Mouse (Mus musculus): ENCODE data around the gene Kctd2. TPM values are rescaled to one million over a fixed set of nuclear protein-coding genes. Genes with fewer than 3 reads are reported as not detected.
"Not testable (repeated sequence)": the region's sequence is repeated elsewhere in the genome, so short reads cannot be mapped to it uniquely, and the experiment has no call there.

Kctd2 gene
- polyA plus RNA-seq, 1 experiment from 2014 or later: 9.6 TPM

- Histone ChIP-seq H3K27ac (no peak overlapping the region), H3K4me1 (peaks cover 6% of the 10 kb centered on the region)
- WGBS: 68% methylated on average over 5 of the region's 5 CpGs
Measured at GRCm38 (mm10) chr11:115461846-115462242, 41.9 kb downstream of the Kctd2 start.

GRCm38 (mm10) chr11:115462243-115462891 is 42.4 kb downstream of the Kctd2 start, which contains the start of gene Slc16a5:
Slc16a5 (plus strand) TSS chr11:115462474.
- H3K4me2 ChIP-seq: no peak within 1 kb of the TSS
- no peaks in the 10 kb centered on the region for H3K9me3 ChIP-seq
- no peak within 1 kb of the TSS for H3K27ac ChIP-seq
- no peaks in the 10 kb centered on the region for H3K36me3 ChIP-seq
- no peaks in the 10 kb centered on the region for H3K27me3 ChIP-seq
- H3K4me3 ChIP-seq: no peak within 1 kb of the TSS
- H3K4me1 ChIP-seq: peaks cover 8% of the 10 kb centered on the region
- ATAC-seq (ENCODE audit: insufficient number of reproducible peaks, insufficient read depth, low FRiP score, low TSS enrichment, low read depth): no peak
- WGBS: 72% methylated on average over 16 of the region's 16 CpGs
- H3K9ac ChIP-seq: no peak within 1 kb of the TSS; the same call in 1 of the 2 replicates

More at GRCm38 (mm10) chr11:115461846-115462242, 41.9 kb downstream of the Kctd2 start:
- no peak overlapping the region for H3K4me2 ChIP-seq
- H3K27me3 ChIP-seq: no peaks in the 10 kb centered on the region
- no peak overlapping the region for H3K9ac ChIP-seq
- no peaks in the 10 kb centered on the region for H3K36me3 ChIP-seq
- H3K9me3 ChIP-seq: no peaks in the 10 kb centered on the region
- H3K4me3 ChIP-seq: no peak overlapping the region
- ATAC-seq (ENCODE audit: insufficient number of reproducible peaks, insufficient read depth, low FRiP score, low TSS enrichment, low read depth): no peak

- Histone ChIP-seq H3K27me3 (no peaks in the 10 kb centered on the region), H3K9ac (no peak overlapping the region), H3K9me3 (no peaks in the 10 kb centered on the region), H3K36me3 (no peaks in the 10 kb centered on the region), H3K27ac (no peak overlapping the region), H3K4me2 (no peak overlapping the region), H3K4me1 (peaks cover 9% of the 10 kb centered on the region), H3K4me3 (no peak overlapping the region)
- no peak for ATAC-seq (ENCODE audit: insufficient number of reproducible peaks, insufficient read depth, low FRiP score, low TSS enrichment, low read depth)
- WGBS: 72% methylated on average over 11 of the region's 11 CpGs
Measured at GRCm38 (mm10) chr11:115463397-115463796, 43.5 kb downstream of the Kctd2 start.

- no peak for ATAC-seq (ENCODE audit: insufficient number of reproducible peaks, insufficient read depth, low FRiP score, low TSS enrichment, low read depth)
- no peaks in the 10 kb centered on the region for H3K27me3 ChIP-seq
- H3K4me1 ChIP-seq: peaks cover 9% of the 10 kb centered on the region
- no peak overlapping the region for H3K4me2 ChIP-seq
- H3K4me3 ChIP-seq: no peak overlapping the region
- H3K9ac ChIP-seq: no peak overlapping the region
- no peak overlapping the region for H3K27ac ChIP-seq
- WGBS: 85% methylated on average over 8 of the region's 8 CpGs
- no peaks in the 10 kb centered on the region for H3K36me3 ChIP-seq
- no peaks in the 10 kb centered on the region for H3K9me3 ChIP-seq
Measured at GRCm38 (mm10) chr11:115464851-115465250, 44.9 kb downstream of the Kctd2 start.

GRCm38 (mm10) chr11:115467217-115467618 is 47.3 kb downstream of the Kctd2 start:
- WGBS: 14% methylated on average over 4 of the region's 4 CpGs
- Histone ChIP-seq H3K36me3 (no peaks in the 10 kb centered on the region), H3K4me1 (peaks cover 9% of the 10 kb centered on the region), H3K27me3 (no peaks in the 10 kb centered on the region), H3K27ac (peak overlapping the region; percentile 39; the same call in 1 of the 2 replicates), H3K9me3 (no peaks in the 10 kb centered on the region), H3K4me2 (no peak overlapping the region), H3K4me3 (no peak overlapping the region), H3K9ac (peak overlapping the region; percentile 54; the same call in 1 of the 2 replicates)
- ATAC-seq (ENCODE audit: insufficient number of reproducible peaks, insufficient read depth, low FRiP score, low TSS enrichment, low read depth): no peak

- Histone ChIP-seq H3K4me3 (no peak overlapping the region), H3K4me1 (peaks cover 32% of the 10 kb centered on the region), H3K9ac (no peak overlapping the region), H3K9me3 (no peaks in the 10 kb centered on the region), H3K27ac (no peak overlapping the region), H3K27me3 (no peaks in the 10 kb centered on the region), H3K36me3 (no peaks in the 10 kb centered on the region), H3K4me2 (no peak overlapping the region)
- ATAC-seq (ENCODE audit: insufficient number of reproducible peaks, insufficient read depth, low FRiP score, low TSS enrichment, low read depth): no peak
- WGBS: 81% methylated on average over 7 of the region's 7 CpGs
Measured at GRCm38 (mm10) chr11:115472183-115472582, 52.3 kb downstream of the Kctd2 start.

GRCm38 (mm10) chr11:115473626-115474275 is 53.8 kb downstream of the Kctd2 start:
- Histone ChIP-seq H3K9ac (peak overlapping the region; percentile 22; the same call in 1 of the 2 replicates), H3K27me3 (no peaks in the 10 kb centered on the region), H3K4me1 (peaks cover 32% of the 10 kb centered on the region), H3K27ac (peak overlapping the region; percentile 79), H3K36me3 (no peaks in the 10 kb centered on the region), H3K9me3 (no peaks in the 10 kb centered on the region), H3K4me3 (0 out of 2 replicates have a peak overlapping the region, but pooled peaks have one; percentile 6), H3K4me2 (peak overlapping the region; percentile 38)
- 9% methylated on average over 15 of the region's 15 CpGs for whole genome bisulfite sequencing
- ATAC-seq (ENCODE audit: insufficient number of reproducible peaks, insufficient read depth, low FRiP score, low TSS enrichment, low read depth): no peak

- Histone ChIP-seq H3K27me3 (no peaks in the 10 kb centered on the region), H3K4me3 (peak within 1 kb of the TSS; percentile 79), H3K4me1 (peaks cover 32% of the 10 kb centered on the region), H3K9me3 (no peaks in the 10 kb centered on the region), H3K27ac (peak within 1 kb of the TSS; percentile 87), H3K36me3 (peaks cover 5% of the 10 kb centered on the region; the same call in 1 of the 2 replicates), H3K4me2 (peak within 1 kb of the TSS; percentile 94), H3K9ac (peak within 1 kb of the TSS; percentile 83)
- under 1% methylated on average over 26 of the region's 26 CpGs for WGBS
- ATAC-seq (ENCODE audit: insufficient number of reproducible peaks, insufficient read depth, low FRiP score, low TSS enrichment, low read depth): peak; percentile 95
Measured at GRCm38 (mm10) chr11:115475025-115475757, 55.3 kb downstream of the Kctd2 start, which contains the start of gene Armc7. Armc7 (plus strand) TSS chr11:115475667.

- H3K4me3 ChIP-seq: peak overlapping the region; percentile 79
- H3K4me2 ChIP-seq: peak overlapping the region; percentile 94
- WGBS: 4% methylated on average over 28 of the region's 28 CpGs
- no peak; the same call in 1 of the 2 replicates for ATAC-seq (ENCODE audit: insufficient number of reproducible peaks, insufficient read depth, low FRiP score, low TSS enrichment, low read depth)
- peaks cover 32% of the 10 kb centered on the region for H3K4me1 ChIP-seq
- peak overlapping the region; percentile 64 for H3K27ac ChIP-seq
- H3K36me3 ChIP-seq: peaks cover 7% of the 10 kb centered on the region; the same call in 1 of the 2 replicates
- H3K27me3 ChIP-seq: no peaks in the 10 kb centered on the region
- no peaks in the 10 kb centered on the region for H3K9me3 ChIP-seq
- H3K9ac ChIP-seq: peak overlapping the region; percentile 83
Measured at GRCm38 (mm10) chr11:115475758-115476237, 55.9 kb downstream of the Kctd2 start.

GRCm38 (mm10) chr11:115476630-115477029 is 56.7 kb downstream of the Kctd2 start:
- Histone ChIP-seq H3K4me3 (peak overlapping the region; percentile 79), H3K4me1 (peaks cover 32% of the 10 kb centered on the region), H3K9ac (peak overlapping the region; percentile 83), H3K4me2 (peak overlapping the region; percentile 94)
- not testable (repeated sequence) for H3K9me3 ChIP-seq; ATAC-seq (ENCODE audit: insufficient number of reproducible peaks, insufficient read depth, low FRiP score, low TSS enrichment, low read depth); H3K27ac ChIP-seq; H3K27me3 ChIP-seq; H3K36me3 ChIP-seq
- WGBS: 81% methylated on average over 4 of the region's 4 CpGs

GRCm38 (mm10) chr11:115477388-115477787 is 57.5 kb downstream of the Kctd2 start:
- H3K4me2 ChIP-seq: peak overlapping the region; percentile 94

More at GRCm38 (mm10) chr11:115477388-115477787, 57.5 kb downstream of the Kctd2 start:
- 86% methylated on average over 7 of the region's 7 CpGs for WGBS
- not testable (repeated sequence) for H3K4me3 ChIP-seq; ATAC-seq (ENCODE audit: insufficient number of reproducible peaks, insufficient read depth, low FRiP score, low TSS enrichment, low read depth); H3K27ac ChIP-seq; H3K36me3 ChIP-seq; H3K27me3 ChIP-seq; H3K9me3 ChIP-seq
- H3K4me1 ChIP-seq: peaks cover 32% of the 10 kb centered on the region
- H3K9ac ChIP-seq: peak overlapping the region; percentile 83
